Mouse (Mus musculus): ENCODE measurements at regions not wholly inside any gene's neighbourhood (a gene's known extent, or its start where the extent isn't known, plus 50 kb on each side); places are given as distances from the start of the nearest gene placed in this dataset.
"Not testable (repeated sequence)": the region's sequence is repeated elsewhere in the genome, so short reads cannot be mapped to it uniquely, and the experiment has no call there.

DNA sequence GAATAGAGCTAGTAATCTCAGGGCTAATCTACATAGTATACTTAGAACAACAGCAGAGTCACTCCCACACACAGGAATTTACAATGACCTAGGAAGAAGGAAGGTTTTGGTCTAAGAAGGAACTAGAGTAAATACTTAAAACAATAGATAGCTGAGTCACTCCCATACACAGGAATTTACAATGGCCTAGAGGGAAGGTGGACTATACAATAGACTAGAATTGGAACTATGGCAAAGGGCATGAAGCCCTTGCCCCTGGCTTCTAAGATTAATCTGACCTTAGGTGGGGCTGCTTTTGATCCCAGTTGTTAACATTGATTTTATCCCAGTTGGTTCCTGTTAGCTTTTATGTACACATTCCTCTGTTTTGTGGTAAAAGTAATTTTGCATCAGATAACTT, 427.8 kb upstream of the Clint1 start:
- not testable (repeated sequence) for DNase-seq (ENCODE audit: low read depth)

DNA sequence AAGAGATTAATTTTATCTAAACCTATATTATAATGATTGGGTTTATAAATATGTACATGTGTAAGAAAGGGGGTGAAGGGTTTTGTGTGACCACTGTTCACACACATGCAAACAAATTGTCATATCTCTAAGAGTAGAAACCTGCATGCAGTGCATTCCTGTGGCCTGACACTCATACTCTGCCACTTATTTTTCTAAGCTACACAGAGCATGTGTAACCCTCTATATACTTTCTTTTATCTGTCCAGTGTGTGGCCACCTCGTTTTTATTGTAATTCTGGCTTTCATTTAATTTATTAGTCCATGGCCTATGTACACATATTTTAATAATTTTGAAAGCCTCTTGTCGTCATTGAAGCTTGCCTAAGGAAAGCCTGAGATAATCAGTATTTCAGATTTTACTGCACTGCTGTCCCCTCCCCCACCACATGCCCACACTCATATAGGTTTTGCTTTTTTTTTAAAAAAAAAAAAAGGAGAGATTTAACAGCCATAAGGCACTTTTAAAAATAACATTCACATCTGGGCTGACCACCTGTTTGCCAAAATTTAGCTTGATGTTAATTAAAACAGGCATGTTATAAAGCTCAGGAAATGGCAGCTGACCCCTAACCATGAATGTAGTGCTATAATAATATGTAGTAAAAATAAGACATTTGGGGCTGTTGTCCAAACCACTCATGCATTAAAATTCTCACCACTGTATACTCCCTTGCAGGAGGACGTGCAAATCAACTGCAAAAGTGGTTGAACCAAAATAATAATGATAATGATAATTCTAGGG, 410.7 kb upstream of the Clint1 start:
- no peak for DNase-seq (ENCODE audit: low read depth)

DNA sequence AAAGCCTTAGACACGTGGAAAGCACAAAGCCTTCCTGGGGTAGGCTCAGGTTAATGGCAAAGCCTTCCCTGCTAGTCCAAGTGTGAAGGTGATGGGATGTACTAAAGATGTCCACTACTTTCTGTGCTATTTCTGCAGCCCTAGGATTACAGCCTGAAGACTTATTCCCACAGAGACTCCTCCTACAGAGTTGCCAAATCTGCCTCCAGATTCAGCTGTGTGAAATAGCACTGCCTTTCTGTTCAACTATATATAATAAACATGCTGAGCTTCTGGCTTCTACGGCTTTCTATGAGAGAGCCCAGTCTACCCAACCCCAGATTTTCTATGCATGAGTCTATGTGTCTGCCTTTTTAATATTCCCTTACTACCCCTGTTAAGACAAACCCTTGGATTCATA, 405.3 kb upstream of the Clint1 start:
- no peak for DNase-seq (ENCODE audit: low read depth)

GRCm38 (mm10) chr11:45454234-45454633, 397.6 kb upstream of the Clint1 start:
- no peak for DNase-seq (ENCODE audit: low read depth)

- no peak for DNase-seq (ENCODE audit: low read depth)
Measured at GRCm38 (mm10) chr11:45454933-45455332, 396.9 kb upstream of the Clint1 start.

DNA sequence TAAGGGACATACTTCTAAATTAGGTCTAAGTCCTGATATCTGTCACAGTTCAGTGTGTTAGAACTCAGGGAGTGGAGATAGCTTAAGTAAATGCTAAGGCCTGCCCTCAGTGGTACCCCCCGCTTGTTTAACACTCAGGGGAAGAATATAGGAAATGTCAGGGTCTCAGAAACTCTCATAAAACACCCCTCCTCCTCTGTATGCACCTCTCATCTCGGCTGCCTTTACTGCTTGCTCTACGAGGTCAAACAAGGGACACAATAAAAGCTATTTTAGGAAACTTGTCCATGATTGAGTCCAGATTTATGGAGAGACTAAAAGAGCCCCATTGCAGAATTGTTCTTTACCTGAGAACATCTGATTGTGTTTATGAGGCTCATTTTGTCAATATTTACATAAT, 395.1 kb upstream of the Clint1 start:
- no peak for DNase-seq (ENCODE audit: low read depth)

- no peak for DNase-seq (ENCODE audit: low read depth)
Measured at GRCm38 (mm10) chr11:45457597-45457996, 394.3 kb upstream of the Clint1 start.

DNA sequence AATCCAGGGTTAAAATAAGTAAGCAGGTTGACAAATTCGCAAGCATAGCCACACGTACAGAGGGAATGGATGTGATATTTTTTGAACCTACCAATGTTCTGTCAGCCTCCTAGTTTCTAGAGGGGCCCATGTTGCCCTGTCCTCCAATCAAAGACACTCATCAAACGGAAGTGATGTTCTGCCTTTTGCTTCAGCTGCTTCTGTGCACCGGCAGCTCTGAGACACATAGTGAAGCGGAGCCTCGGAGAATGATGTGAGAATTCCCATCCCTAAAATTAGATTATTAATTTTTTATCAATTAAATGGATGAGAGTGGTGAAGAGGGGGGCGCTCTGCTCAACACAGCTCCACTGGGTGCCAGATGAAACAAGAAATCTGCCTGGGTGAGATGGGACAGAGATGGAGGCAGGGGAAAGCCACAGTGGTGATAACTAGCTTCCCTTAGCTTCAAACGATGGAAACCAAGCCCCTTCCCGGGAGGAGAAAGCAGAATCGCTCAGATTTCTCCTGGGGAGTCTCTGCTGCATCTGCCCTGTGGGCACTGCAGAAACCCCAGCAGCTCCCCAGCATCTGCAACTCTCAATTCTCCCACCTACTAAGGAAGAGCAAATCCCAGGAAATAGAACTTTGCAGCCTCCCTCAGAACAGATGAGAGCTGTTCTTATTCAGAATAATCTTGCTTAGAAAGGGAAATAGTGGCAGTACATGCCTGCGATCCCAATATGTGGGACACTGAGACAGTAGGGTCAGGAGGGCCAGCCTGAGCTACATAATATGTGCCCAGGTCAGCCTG, 391.7 kb upstream of the Clint1 start:
- DNase-seq (ENCODE audit: low read depth) = no peak

DNA sequence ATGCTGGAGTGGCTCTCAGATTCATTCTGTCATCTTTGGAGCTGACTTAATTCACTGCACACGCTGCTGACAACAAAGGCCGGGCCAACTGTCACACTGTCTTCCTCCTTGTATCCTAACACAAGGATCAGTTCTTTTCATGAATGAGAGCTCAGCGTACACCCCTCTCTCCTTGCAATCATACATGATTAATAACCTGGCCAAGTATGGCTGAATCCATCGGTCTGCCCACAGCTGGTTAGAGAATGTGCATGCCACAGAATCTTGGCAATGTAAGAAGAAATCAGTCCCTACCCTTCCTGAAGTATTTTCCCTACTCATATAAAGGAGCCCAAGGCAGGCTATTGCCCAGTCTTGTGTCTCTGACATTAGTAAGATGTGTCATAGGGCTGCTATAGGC, 387.4 kb upstream of the Clint1 start:
- DNase-seq (ENCODE audit: low read depth) = no peak

GRCm38 (mm10) chr11:45466350-45466749, 385.5 kb upstream of the Clint1 start:
- DNase-seq (ENCODE audit: low read depth) = no peak

DNA sequence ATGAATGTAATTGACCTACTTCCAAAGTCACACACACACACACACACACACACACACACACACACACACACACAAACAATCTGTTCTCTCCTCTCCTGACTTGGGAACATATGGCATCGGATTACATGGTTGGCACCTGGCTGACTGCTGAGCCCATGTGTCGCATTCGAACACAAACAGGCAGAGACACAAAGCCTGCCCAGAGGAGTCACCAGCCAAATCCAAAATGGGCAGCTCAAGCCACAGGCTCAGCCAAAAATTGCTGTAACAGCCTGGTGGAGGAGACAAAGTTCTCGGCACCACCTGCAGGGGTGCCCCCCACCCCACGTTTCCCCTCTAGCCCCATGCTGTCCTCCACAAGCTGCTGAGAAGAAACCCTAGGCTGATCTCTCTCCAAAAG, 379.7 kb upstream of the Clint1 start:
- no peak for DNase-seq (ENCODE audit: low read depth)

- DNase-seq (ENCODE audit: low read depth) = no peak
Measured at GRCm38 (mm10) chr11:45476917-45477316, 374.9 kb upstream of the Clint1 start.

DNA sequence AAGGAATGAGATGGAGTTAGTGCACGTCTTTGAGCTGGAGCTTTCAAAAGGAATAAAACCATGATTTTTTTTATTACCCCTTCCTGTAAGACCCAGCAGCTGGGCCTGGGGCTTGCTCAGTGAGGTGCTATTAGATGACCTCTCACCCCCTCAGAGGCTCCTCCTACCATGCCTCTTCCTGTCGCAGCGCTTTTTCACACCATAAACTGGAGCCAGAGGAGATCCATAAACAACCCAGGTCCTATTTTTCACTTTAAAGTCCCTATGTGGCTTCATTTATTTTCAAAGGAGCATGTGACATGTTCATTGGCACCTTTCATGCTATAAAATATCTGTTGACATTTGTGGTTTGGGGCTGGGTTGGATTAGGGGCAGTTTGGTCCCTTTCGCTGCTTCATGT, 365.9 kb upstream of the Clint1 start:
- no peak for DNase-seq (ENCODE audit: low read depth)

- no peak for DNase-seq (ENCODE audit: low read depth)
Measured at GRCm38 (mm10) chr11:45491021-45491967, 360.6 kb upstream of the Clint1 start.

- DNase-seq (ENCODE audit: low read depth) = no peak
Measured at GRCm38 (mm10) chr11:45495246-45495645, 356.6 kb upstream of the Clint1 start.

DNA sequence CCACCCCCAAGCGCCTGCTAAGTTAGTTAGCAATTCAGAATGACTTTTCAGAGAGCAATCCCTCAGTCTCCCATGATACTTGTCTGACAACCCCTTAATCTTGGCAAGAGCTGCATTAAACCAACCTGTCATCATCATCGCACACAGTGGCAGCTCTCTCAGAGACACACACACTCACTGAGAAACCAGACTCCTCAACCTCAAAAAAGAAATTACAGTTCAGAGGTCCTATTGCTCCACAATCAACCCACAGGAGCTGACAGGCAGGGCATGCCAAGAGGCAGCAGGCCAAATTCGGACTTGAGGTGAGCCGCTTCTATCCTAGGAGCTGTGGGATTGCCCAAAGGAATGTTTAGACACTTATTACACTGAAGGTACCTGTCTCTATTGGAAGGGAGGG, 343.3 kb upstream of the Clint1 start:
- DNase-seq (ENCODE audit: low read depth) = no peak

DNA sequence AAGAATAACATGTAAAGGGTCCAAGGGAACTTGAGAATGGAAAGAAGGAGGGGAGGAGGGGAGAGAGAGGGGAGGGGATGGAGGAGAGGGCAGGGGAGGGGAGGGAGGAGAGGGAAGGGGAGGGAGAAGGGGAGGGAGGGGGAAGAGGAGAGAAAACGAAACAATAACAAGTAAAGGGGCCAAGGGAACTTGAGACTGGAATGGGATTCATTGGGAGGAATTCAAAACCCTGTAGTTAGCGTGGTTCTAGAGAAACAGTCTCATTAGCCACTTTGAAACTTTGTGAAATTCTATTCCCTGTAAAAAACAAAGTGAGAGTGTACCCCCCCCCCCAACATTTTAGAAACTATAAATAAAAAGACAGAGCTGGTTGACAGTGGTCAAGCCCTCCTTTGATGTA, 342.6 kb upstream of the Clint1 start:
- no peak for DNase-seq (ENCODE audit: low read depth)

DNA sequence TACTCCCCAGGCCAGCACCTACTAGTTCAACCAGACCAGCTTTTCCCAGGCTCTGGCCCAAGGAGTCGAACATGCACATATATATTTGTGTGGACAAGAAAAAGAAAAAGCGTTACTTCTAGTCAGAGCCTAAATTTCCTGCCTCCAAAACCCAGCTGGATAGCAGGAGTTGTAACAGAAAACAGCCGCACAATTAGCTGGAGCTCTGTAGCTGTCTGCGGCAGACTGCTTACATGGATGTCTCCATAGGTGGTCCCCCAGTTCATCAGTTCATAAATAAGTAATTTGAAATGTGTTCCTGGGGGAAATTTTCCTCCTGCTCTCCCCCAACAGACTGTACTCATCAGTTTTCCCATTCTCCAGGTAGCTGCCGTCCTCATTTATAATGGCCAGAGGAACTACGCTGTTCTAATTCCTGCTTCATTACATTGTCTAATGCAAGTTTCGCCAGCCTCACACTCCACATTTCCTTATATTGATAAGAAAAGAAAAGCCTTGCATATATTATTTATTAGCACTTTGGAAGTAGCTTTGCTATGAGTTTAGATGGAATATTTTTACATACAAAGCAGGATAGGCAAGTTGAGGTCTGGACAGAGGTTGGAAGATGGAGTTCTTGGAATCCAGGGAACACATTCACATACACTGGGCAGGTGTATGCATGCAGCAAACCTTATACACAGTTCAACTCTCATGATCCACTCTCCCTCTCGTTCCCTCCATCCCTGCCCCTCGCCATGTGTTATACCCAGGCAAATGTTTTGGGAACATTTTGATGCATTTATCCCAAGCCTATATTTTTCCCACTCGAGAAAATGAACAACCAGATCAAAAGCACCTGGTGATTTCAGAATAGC, 337.2 kb upstream of the Clint1 start:
- DNase-seq (ENCODE audit: low read depth) = no peak

GRCm38 (mm10) chr11:45524720-45525119, 327.1 kb upstream of the Clint1 start:
- DNase-seq (ENCODE audit: low read depth) = no peak

GRCm38 (mm10) chr11:45531044-45531626, 320.7 kb upstream of the Clint1 start:
- DNase-seq (ENCODE audit: low read depth) = no peak
